Mouse (Mus musculus) spleen, postnatal 10 days (tissue): ENCODE measurements around the gene Slc7a11.
A peak's percentile ranks its signal among the peaks of the same experiment; 100 is the strongest.

Experiments used
- DNase-seq, 2 experiments: peaks; one replicate each; pipeline ENCODE4 v3.0.0; 2021 to 2022; ENCODE audit warnings: low spot score in 2 of 2

Gene Slc7a11

GRCm38 (mm10) chr3:49867147-49867950, 576.1 kb downstream of the Slc7a11 start:
- no peak for DNase-seq

GRCm38 (mm10) chr3:49866061-49866515, 577.3 kb downstream of the Slc7a11 start:
- DNase-seq = peak in 1 of 2 experiments; percentile 11

- no peak for DNase-seq
These were observed 586.6 kb downstream of the Slc7a11 start for GRCm38 (mm10) chr3:49856797-49857196.

- no peak for DNase-seq
These were observed 589.1 kb downstream of the Slc7a11 start for GRCm38 (mm10) chr3:49854277-49854676.

GRCm38 (mm10) chr3:49842971-49843370, 600.4 kb downstream of the Slc7a11 start:
- no peak for DNase-seq
